Mouse (Mus musculus) left cerebral cortex, postnatal 14 days (tissue): ENCODE data around the gene Fabp1. TPM values are rescaled to one million over a fixed set of nuclear protein-coding genes. Genes with fewer than 3 reads are reported as not detected.

Source experiments
- DNase-seq, 2 experiments: peaks; one replicate each; pipeline ENCODE4 v3.0.0; 2021 to 2022; ENCODE audit warnings: low spot score in 2 of 2, mixed read lengths in 1 of 2
- intact Hi-C: fragments of 180-260 bp; cut with DNase I; formaldehyde crosslinking; loops from one replicate; pipeline ENCODE4 v1.15.1; 2025
- total RNA-seq, 2 experiments: library from RNA; stranded (reverse); gene quantifications; 2 replicates each; pipeline ENCODE4 v1.2.3; 2021

The Fabp1 gene
- total RNA-seq, 2 experiments from 2014 or later, result not detected

DNA sequence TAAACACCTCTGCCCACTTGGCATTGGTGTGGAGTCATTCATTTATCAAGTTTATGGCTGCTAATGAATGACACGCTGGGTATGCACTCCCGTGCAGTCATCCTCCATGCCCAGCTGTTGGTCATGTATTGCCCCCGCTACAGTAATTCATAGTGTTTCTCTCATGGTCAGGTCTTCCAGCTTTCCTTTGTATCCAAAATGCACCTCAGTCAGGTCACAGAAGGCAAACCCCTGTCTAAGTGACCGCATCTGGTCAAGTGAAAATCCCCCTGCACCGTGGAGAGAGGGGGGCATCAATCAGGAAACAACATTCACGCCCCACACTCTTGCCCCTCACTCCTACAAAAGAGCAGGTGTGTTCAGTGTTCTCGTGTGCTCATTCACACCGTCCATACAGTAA lies 4.5 kb downstream of the Fabp1 start:
- intact Hi-C loops, result no loop called here

DNA sequence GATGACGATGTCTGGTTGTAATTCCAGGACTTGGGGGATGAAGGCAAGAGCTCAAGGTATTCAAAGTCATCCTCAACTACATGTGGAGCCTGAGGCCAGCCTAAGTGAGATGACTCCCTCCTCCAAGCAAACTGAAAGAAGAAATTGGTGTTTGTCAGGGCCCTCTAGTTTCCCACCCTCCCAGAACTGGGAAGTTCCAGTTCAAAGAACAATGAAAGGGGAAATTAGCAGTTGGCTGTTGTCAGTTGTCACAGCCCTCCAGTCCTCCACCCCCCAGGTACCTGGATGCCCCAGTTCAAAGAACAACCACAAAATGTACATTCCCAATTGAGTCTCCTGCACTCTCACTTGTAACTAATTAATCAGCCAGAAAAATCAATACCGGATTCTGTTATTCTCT lies 9.1 kb downstream of the Fabp1 start:
- intact Hi-C loops, result no loop called here

More for the DNA sequence above, 4.5 kb downstream of the Fabp1 start:
- DNase-seq, result no peak

DNA sequence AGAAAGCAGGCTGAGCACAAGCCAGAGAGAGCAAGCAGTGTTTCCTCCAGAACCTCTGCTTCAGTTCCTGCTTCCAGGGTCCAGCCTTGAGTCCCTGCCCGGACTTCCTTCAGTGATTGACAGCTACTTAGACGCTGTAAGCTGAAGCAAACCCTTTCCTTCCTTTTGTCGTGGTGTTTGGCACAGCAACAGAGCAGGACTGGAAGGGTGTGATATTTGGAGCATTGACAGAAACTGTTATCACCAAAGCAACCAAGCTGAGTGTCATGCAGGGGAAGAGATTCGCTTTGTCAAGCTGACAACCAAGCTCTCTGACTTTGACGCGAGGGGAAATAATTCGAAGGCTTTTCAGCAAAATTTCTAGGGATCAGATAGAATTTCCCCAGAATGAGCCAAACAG lies 12.3 kb downstream of the Fabp1 start:
- intact Hi-C loops, result no loop called here

More for the DNA sequence above, 9.1 kb downstream of the Fabp1 start:
- no peak for DNase-seq

DNA sequence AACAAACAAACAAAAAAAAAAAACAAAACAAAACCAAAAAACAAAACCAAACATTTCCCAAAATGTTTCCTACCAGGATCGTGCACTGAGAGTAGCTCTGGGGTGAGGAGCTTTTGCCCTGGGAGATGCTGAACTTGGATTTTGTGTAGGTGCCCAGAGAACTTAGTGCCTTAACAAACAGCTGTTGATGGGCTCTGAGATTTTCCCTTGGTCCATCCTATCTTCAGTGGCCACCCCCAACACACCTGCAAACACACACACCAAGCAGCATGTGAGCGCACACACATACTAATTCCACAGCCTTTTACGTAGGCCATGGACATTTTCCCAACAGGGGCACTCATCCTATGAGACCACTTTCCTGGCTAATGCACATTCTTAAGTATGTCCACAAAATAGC lies 12.8 kb downstream of the Fabp1 start:
- DNase-seq, result no peak
- intact Hi-C loops, result no loop called here

More for the DNA sequence above, 12.3 kb downstream of the Fabp1 start:
- DNase-seq, result no peak

DNA sequence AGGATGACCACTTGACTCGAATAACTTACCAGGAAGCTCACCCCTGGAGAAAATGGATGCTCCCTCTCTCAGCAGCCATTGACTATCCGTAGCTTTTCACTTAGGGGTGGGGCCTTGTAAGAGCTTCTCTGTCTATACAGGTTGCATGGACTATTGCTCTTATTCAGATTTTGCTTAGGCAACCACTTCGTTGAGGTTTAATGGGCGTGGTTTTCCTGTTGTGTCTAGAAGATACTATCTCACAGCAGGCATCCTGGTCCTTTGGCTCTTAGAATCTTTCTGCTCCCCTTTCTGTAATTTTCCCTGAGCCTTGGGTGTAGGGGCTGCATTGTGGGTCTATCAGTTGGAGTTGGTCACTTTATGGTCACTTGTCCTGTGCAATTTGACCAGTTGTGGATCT lies 21.9 kb downstream of the Fabp1 start:
- intact Hi-C loops, result no loop called here
- DNase-seq, result no peak

DNA sequence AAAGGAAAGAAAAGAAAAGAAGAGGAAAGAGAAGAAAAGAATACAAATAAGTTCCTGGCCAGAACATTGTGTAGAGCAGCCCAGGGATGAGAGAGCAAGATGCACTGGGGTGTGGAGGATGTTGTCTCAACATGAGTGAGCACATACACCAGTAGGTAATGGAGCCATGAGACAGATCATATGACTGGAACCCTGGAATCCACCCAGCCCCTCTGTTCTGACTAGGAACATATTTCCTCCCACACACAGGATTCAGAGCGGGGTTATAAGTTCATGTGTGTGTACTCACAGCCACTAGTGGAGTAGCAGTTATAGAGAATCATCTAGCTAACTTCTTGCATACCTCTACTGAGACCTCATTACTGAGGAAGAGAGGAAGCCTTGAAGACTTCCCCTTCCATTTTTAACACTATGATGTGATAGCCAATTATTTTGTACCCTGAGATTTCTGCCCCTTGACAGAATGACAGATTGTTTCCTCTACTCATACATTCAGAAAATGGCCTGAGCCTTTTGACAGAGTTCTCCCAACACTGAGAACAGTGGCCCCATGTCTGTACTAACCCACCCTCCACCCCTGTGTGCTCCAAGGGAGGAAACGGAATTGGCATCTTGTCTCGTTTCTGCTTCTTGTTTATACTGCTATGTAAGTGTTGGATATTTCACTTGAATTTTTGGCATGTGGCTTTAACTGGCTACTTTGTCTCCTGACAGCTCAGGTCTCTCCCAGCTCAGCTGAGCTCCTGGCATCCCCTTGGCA lies 24.7 kb downstream of the Fabp1 start:
- DNase-seq, result no peak
- intact Hi-C loops, result no loop called here

DNA sequence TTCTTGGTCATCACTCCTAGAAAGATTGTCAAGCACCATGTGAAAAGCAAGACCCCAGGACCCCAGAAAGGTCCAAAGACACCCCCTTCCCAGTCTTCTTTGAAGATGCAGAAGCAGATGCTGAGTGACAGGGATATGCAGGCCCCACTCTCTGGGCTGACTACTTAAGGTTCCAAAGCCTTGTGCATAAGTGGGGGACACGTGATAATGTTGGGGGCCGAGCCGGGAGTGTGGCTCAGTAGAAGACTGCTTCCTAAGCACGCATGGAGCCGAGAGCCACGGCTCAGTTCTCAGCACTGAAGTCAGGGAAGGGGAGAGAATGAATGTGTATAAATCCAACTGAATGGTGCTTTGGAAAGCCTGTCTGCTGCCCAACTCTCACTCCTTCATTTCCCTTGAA lies 26.9 kb downstream of the Fabp1 start:
- intact Hi-C loops, result no loop called here
- no peak for DNase-seq

DNA sequence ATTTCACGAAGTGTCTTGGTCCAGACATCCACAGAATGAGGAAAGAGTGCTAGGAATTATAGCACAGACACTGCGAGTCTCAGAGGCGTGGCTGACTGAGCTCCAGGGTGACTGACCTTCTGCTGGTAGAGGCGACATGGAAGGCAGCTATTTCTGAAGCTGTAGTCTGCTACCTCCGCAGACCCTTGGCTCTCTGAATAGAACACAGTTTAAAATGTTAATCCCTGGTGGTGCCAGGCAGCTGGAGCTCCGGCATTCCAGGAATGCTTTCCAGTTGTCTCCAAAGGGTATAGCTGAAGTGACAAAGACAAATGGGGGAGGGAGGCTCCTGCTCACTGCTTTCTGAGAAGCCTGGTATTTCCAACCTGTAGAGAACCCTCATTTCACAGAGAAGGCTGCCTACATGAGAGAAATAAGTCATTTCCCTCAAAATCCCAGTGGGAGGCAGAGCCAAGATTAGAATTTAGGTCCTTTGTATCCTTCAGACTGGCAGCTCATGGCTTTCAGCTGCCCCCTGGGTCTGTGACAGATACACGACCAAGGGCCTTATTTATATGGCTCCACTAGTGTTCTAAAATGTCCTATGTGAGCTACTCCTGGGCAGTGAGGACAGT lies 27.6 kb downstream of the Fabp1 start:
- intact Hi-C loops, result no loop called here

GRCm38 (mm10) chr6:71235121-71235520 lies 35.5 kb downstream of the Fabp1 start:
- intact Hi-C loops, result no loop called here
- DNase-seq, result no peak

More for the DNA sequence above, 27.6 kb downstream of the Fabp1 start:
- DNase-seq, result no peak

GRCm38 (mm10) chr6:71235944-71236343 lies 36.3 kb downstream of the Fabp1 start:
- DNase-seq, result no peak
- intact Hi-C loops, result no loop called here

DNA sequence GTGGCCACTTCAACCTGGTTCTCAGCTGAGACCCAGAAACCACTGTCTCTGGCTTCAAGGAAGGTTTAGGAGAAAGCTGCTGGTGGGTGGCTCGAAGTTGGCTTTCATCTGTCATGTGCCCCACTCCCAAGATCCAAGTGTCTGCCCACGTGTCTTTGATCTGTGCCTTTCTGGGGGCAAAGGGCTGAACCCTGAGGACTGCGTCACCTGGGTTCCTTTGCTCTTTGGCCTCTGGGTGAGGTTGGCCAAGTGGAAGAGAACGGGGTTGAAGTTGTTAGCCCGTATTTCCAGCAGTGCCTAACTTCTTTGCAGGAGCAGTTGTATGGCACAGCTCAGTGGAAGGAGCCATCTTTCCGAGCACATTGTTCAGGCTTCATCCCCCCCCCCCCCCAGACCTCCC lies 36.9 kb downstream of the Fabp1 start:
- intact Hi-C loops, result no loop called here
- no peak for DNase-seq

- no peak for DNase-seq
- intact Hi-C loops, result no loop called here
These were observed 37.4 kb downstream of the Fabp1 start for GRCm38 (mm10) chr6:71237031-71237431.

GRCm38 (mm10) chr6:71239069-71239750 lies 39.6 kb downstream of the Fabp1 start:
- intact Hi-C loops, result no loop called here
- DNase-seq, result no peak

DNA sequence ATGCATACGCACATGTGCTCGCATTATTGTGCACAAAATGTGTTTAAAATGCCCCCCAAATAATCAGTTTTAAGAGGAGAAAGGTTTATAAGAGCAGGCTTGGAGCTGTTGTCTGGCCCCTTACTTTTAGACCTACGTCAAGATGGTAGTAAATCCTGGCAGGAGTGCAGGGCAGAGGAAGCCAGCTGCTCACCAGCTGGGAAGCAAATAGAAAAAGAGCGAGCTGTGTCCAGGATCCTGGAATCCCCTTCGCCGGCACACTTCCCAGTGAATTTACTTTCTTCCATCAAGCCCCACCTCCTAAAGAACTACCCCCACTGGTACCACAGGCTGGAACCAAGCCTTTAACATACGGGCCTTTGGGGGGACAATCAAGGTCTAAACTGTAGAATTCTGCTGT lies 41.2 kb downstream of the Fabp1 start:
- intact Hi-C loops, result no loop called here
- no peak for DNase-seq

DNA sequence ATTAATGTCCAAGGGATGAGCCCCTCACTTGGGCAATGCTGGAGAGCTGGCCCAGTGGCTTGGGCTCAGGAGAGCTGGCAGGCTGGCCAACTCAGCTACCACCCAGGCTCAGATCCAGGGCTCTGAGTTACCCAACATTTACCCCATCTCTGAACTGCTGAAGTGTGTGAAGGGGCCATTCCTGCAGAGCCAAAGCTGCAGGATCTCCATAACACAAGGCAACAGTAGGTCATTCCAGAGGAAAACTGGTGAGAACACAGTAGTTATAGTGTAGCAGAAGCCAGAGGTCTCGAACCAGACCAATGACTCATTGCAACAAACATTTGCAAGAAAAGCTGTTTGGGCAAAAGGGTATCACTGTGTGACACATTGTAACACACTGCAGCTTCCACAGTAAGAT lies 43.2 kb downstream of the Fabp1 start:
- intact Hi-C loops, result no loop called here
- no peak for DNase-seq

DNA sequence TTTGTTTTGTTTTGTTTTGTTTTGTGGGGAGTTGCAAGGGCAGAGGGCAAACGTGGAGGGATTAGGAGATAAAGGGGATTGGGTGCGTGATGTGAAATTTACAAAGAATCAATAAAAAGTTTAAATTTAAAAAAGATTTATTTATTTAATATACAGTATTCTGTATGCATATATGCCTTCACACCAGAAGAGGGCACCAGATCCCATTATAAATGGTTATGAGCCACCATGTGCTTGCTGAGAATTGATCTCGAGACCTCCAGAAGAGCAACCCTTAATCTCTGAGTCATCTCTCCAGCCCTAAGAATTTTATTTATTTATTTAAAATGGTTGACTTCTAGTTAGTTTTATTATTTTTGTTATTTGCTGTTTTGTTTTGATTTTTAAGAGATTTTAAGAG lies 43.6 kb downstream of the Fabp1 start:
- no peak for DNase-seq
- intact Hi-C loops, result no loop called here

- intact Hi-C loops, result no loop called here
These were observed 48.8 kb downstream of the Fabp1 start for GRCm38 (mm10) chr6:71248420-71248819.

GRCm38 (mm10) chr6:71249615-71250014 lies 50.0 kb downstream of the Fabp1 start:
- intact Hi-C loops, result no loop called here

More at GRCm38 (mm10) chr6:71248420-71248819, 48.8 kb downstream of the Fabp1 start:
- DNase-seq, result no peak

DNA sequence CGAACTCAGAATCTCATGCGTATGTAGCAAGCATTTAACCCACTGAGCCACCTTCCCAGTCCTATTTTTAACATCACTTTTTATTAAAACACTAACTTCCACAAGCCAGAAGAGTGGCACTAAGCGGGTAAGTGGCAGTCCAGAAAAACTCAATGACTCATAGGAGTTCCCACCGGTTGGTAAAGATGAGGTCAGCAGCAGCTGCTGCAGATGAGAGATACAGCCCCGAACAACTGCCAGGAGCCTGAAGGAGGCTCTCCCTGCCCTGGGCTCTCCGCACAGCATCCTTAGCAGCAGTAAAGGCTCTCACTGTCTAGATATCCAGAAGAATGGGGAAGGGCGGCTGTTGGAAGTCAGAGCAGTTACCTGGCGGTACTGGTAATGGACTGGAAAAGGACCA lies 51.3 kb downstream of the Fabp1 start:
- no peak for DNase-seq
- intact Hi-C loops, result no loop called here

More at GRCm38 (mm10) chr6:71249615-71250014, 50.0 kb downstream of the Fabp1 start:
- no peak for DNase-seq

DNA sequence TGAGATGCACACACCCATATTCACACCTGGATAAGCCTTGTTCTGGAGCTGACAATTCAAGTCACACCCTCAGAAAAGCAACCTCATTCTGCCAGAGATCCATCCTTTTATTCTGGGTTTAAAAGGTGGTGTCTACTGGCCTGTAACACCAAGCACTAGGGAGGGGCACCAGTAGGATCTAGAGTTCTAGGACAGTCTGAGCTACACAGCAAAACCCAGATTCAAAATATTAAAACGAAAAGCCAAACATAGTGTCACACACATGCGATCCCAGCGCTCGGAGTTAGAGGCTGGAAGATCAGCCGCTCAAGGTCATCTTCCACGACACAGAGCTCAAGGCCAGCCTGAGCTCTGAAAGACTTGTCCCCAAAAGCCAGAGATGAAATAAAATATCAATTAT lies 54.8 kb downstream of the Fabp1 start:
- intact Hi-C loops, result no loop called here
- no peak for DNase-seq
